ENCODE assay signal across 9 mouse cellular contexts in the genomic region with DNA sequence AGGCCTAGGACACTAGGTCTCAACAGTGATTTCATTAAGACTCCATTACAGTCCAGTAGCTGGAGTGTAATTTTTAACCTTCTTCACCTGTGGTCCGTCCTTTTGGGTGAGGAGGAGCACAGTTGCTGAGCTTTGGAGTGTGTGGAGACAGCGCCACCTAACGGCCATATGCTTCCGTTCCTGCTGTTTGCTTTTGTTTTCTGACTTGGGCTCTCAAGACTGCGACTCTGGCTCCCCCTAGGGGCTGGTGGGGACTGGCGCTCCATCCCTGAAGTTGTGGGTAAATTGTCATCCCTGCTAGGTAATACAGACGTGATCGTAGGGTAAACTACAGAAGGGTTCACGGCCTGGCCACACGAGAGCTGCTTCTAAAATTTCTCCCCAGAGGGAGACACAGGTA. TPM values are rescaled to one million over a fixed set of nuclear protein-coding genes. Genes with fewer than 3 reads are reported as not detected.
A peak's percentile ranks its signal among the peaks of the same experiment; 100 is the strongest.
DNase-seq lines count a peak whose midpoint lies in the region; ATAC-seq and TF ChIP-seq lines count a peak whose summit lies in the region.
"Had no signal": no experiment of that assay in that cellular context is flagged by ENCODE, and none has a peak within 500 bp of the region (broad histone marks: within the 10 kb centered on the region; RNA-seq: fewer than 3 reads in every experiment).

No protein-coding gene starts in this region.

- peaks cover 16% of the 10 kb centered on the region for H3K4me1 ChIP-seq in E14TG2a.4 (replicated peaks; ENCODE audit: low read depth, low read length)
- H3K4me1 ChIP-seq in forebrain, embryonic 11.5 days (replicated peaks; ENCODE audit: control insufficient read depth, insufficient read depth, low read length) = no peaks in the 10 kb centered on the region
- H3K4me1 ChIP-seq: heart, embryonic 15.5 days had no signal

- ATAC-seq in forebrain, embryonic 11.5 days (replicated peaks; ENCODE audit: low FRiP score) = peak; percentile 44; the same call in 1 of the 2 replicates
- ATAC-seq in neutrophil, adult 5-6 weeks (ENCODE audit: extremely low read depth, insufficient number of reproducible peaks, low FRiP score, poor library complexity, severe bottlenecking) = peak; percentile 87

- peak; percentile 96 for TF ChIP-seq CTCF in E14TG2a.4 (conservative IDR thresholded peaks at IDR 0.05; ENCODE audit: low read length)

- no peak overlapping the region for H3K4me2 ChIP-seq in forebrain, embryonic 11.5 days (ENCODE audit: low read depth, low read length, severe bottlenecking)
- H3K4me2 ChIP-seq: heart, embryonic 15.5 days had no signal

- no peak overlapping the region for H3K27ac ChIP-seq in forebrain, embryonic 11.5 days (ENCODE audit: low read depth, low read length)
- H3K27ac ChIP-seq: heart, embryonic 15.5 days had no signal

- peak; percentile 79 for DNase-seq in c-Kit-negative CD71-positive TER-119-positive erythroid progenitor cells, embryonic 14.5 days (ENCODE audit: low read depth, low spot score)
- peak; percentile 98 for DNase-seq in forebrain, embryonic 11.5 days (ENCODE audit: low spot score)
- peak; percentile 91 to 95 for DNase-seq in heart, postnatal 36 days
- peak; percentile 98 for DNase-seq in layer of hippocampus, adult 11-12 months (ENCODE audit: low spot score)
- DNase-seq in lung, adult 18-20 months = peak; percentile 89 to 93
- DNase-seq in testis, postnatal 10 days (ENCODE audit: low spot score) = peak; percentile 99

- no peak overlapping the region for H3K4me3 ChIP-seq in E14TG2a.4 (replicated peaks; ENCODE audit: low read length)
- H3K4me3 ChIP-seq in forebrain, embryonic 11.5 days (ENCODE audit: low read depth, low read length) = no peak overlapping the region
- H3K4me3 ChIP-seq: heart, embryonic 15.5 days had no signal

- H3K36me3 ChIP-seq in E14TG2a.4 (ENCODE audit: insufficient read depth, low read length) = no peaks in the 10 kb centered on the region
- no peaks in the 10 kb centered on the region for H3K36me3 ChIP-seq in forebrain, embryonic 11.5 days (ENCODE audit: control insufficient read depth, insufficient read depth, low read length)
- H3K36me3 ChIP-seq: heart, embryonic 15.5 days had no signal

- WGBS in forebrain, embryonic 11.5 days = 4% methylated on average over 10 of the region's 10 CpGs

- peaks cover 11% of the 10 kb centered on the region; the same call in 1 of the 2 replicates for H3K27me3 ChIP-seq in E14TG2a.4 (ENCODE audit: insufficient read depth, low read length)
- no peaks in the 10 kb centered on the region for H3K27me3 ChIP-seq in forebrain, embryonic 11.5 days (ENCODE audit: control insufficient read depth, insufficient read depth, low read length)

- no peak overlapping the region for H3K9ac ChIP-seq in forebrain, embryonic 11.5 days (ENCODE audit: low read length)
- H3K9ac ChIP-seq: heart, embryonic 15.5 days had no signal

- H3K9me3 ChIP-seq in E14TG2a.4 (ENCODE audit: low read length) = peaks cover 3% of the 10 kb centered on the region; the same call in 1 of the 2 replicates
- H3K9me3 ChIP-seq in forebrain, embryonic 11.5 days (ENCODE audit: control insufficient read depth, low read length) = no peaks in the 10 kb centered on the region

- intact Hi-C loops in heart, postnatal 36 days (cut with DNase I) = loop anchor here (1.0 to 5.0 kb wide), 5 partner anchors 78 to 346 kb away; no protein-coding TSS in a partner anchor

RNA-seq across cellular contexts. Expression of a gene that starts 39.3 kb away (rescaled TPM):
- 8.0 and 9.3 TPM in 2 replicates for polyA plus RNA-seq in forebrain, embryonic 11.5 days (2014; fragmentation: Nextera tagmentation; extraction: Ambion mirVana)
- total RNA-seq in heart, postnatal 36 days (2021) = 1 to 10 TPM; 1.7 to 2.6 TPM
- total RNA-seq in neutrophil, adult 5-6 weeks (2017) = not detected in 2 replicates

RNA-seq across cellular contexts. Expression of a gene that starts 48.0 kb away (rescaled TPM):
- 13.9 and 15.5 TPM in 2 replicates for polyA plus RNA-seq in forebrain, embryonic 11.5 days (2014; fragmentation: Nextera tagmentation; extraction: Ambion mirVana)
- total RNA-seq in heart, postnatal 36 days (2021) = 1 to 10 TPM; 7.3 to 8.2 TPM
- total RNA-seq in neutrophil, adult 5-6 weeks (2017) = 0.23 TPM in 1 of 2 replicates, not detected in the other

RNA-seq across cellular contexts. Expression of a gene that starts 50.2 kb away (rescaled TPM):
- polyA plus RNA-seq in forebrain, embryonic 11.5 days (2014; fragmentation: Nextera tagmentation; extraction: Ambion mirVana) = 0.23 and 0.48 TPM in 2 replicates
- total RNA-seq in heart, postnatal 36 days (2021) = not detected
- total RNA-seq in neutrophil, adult 5-6 weeks (2017) = not detected in 2 replicates
- polyA plus RNA-seq: heart, embryonic 15.5 days had no signal
